Mouse (Mus musculus): Measurements from ENCODE around the gene Cpsf6.

Cpsf6 gene

GRCm38 (mm10) chr10:117385431-117385830 is 5.6 kb upstream of the Cpsf6 start:
- DNase-seq (ENCODE audit: low spot score in 2 of 2): no peak

DNA sequence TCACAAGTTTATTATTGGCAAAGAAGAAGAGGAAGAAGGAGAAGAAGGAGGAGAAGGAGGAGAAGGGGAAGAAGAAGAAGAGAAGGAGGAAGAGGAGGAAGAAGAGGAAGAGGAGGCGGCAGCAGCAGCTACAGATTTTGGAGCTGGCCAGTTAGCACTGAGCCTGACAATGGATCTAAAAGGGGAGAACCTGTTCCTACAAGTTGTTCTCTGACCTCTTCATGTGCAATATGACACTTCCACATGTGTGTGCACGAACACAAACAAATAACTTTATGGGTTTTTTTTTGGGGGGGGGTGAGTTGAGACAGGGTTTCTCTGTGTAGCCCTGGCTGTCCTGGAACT is 5.2 kb upstream of the Cpsf6 start:
- DNase-seq (ENCODE audit: low spot score in 2 of 2): no peak

DNA sequence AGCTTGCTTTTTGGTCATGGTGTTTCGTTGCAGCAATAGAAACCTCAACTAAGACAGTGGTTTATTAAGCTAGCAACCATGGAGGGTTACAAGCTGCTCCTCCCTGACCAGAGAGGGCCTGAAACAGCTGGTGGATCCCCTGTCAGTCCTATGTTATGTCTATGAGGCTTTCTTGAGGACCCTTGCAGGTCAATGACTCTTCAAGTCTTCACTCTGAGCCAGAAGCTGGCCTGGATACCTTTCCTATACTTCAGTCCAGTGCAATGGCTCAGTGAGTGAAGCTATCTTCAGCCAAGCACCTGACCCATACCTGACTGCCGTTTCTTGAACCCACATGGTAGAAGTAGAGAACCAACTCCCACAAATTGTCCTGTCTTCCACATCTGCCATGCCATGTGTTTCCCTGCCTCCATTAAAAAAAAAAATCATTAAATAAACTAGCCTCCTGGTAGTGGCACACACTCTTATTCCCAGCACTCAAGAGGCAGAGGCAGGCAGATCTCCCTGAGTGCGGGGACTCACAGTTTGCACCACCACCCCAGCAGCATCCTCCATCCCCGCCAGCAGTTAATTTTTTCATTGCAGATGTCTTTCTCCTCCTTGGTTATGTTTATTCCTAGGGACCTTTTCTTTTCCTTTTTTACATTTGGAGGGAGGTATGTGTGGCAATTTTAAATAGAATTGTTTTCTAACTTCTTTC is 4.7 kb upstream of the Cpsf6 start:
- DNase-seq (ENCODE audit: low spot score in 2 of 2): no peak

DNA sequence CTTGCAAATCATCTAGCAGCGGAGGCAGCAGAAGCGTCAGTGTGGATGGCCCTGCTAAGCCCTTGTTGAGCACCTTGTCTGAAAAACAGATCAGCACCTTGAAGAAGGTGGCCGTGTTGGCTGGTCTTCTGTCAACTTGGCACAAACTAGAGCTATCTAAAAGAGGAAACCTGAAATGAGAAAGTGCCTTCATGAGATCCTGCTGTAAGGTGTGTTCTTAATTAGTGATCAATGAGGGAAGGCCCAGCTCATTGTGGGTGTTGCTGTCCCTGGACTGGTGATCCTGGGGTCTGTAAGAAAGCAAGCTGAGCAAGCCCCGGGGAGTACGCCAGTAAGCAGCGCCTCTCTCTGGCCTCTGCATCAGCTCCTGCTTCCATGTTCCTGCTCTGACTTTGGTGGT is 4.1 kb upstream of the Cpsf6 start:
- DNase-seq (ENCODE audit: low spot score in 2 of 2): no peak

DNA sequence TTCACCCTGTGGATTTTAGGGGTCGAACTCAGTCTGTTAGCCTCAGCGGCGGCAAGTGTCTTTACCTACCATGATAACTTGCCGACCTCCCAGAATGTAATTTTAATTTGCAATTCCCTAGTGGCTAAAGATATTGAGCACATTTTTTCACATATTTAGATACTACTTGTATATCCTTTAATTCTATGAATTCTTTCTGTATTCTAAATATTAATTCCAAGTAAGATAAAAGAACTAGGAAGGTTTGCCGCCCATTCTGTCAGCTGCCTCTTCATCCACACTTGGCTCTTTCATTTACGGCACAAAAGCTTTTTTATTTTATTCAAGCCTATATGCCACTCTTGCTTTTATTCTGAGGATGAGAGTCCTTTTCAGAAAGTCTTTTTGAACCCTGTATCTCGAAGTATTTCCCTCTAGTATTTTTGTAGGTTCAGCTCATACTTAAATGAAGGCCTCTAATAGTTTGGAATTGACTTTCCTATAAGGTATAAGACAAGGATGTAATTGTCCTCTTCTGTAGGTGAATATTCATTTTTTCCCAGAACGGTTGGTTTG is 3.3 kb upstream of the Cpsf6 start:
- DNase-seq (ENCODE audit: low spot score in 2 of 2): no peak

DNA sequence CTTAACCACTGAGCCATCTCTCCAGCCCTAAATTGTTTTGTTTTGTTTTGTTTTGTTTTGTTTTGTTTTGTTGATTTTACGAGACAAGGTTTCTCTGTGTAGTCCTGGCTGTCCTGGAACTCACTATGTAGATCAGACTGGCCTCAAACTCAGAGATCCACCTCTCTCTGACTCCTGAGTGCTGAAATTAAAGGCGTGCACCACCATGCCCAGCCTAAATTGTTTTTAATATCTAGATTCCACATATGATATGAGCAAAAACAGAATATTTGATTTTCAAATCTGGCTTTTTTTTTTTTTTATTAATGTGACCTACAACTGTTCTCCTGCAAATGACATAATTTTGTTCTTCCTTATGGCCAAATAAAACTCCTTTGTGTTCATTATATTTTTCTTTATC is 2.3 kb upstream of the Cpsf6 start:
- no peak for DNase-seq (ENCODE audit: low spot score in 2 of 2)

- DNase-seq (ENCODE audit: low spot score in 2 of 2): no peak
Measured at GRCm38 (mm10) chr10:117380721-117381570, 1.1 kb upstream of the Cpsf6 start.

DNA sequence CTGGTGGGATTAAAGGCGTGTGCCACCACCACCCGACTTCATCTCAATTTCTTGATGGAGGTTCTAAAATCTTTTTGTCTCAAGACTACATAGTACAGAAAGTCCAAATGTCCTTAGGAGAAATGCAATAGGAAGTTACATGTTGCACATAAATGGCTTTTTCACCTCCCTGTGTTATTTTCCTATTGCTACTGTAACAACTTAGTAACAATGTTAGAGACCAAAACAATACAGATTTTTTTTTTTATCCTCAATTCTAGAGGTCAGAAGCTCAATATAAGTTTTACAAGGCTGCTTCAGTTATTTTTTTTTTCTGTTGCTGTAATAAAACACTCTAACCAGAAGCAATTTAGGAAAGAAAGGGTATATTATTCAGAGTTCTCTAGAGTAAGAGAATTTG is 374 bp downstream of the Cpsf6 start:
- DNase-seq (ENCODE audit: low spot score in 2 of 2): no peak

DNA sequence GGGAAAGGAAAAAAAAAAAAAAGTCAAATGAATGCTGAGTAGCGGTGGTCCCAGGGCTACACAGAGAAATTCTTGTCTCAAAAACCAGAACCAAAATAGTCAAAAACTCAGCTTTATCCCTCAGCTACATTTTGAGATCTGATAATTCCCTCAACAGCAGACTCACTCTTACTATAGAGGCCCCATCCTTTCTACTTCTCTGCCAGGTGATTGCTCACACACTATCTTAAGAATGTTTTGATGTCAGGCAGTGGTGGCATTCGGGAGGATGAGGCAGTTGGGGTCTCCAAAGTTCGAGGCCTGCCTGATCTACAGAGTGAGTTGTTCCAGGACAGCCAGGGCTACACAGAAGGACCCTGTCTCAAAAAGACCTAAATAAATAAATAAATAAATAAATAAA is 1.2 kb downstream of the Cpsf6 start:
- DNase-seq (ENCODE audit: low spot score in 2 of 2): no peak

- DNase-seq (ENCODE audit: low spot score in 2 of 2): no peak
Measured at GRCm38 (mm10) chr10:117378291-117378555, 1.6 kb downstream of the Cpsf6 start.

GRCm38 (mm10) chr10:117377431-117378290 is 2.2 kb downstream of the Cpsf6 start:
- DNase-seq (ENCODE audit: low spot score in 2 of 2): no peak

DNA sequence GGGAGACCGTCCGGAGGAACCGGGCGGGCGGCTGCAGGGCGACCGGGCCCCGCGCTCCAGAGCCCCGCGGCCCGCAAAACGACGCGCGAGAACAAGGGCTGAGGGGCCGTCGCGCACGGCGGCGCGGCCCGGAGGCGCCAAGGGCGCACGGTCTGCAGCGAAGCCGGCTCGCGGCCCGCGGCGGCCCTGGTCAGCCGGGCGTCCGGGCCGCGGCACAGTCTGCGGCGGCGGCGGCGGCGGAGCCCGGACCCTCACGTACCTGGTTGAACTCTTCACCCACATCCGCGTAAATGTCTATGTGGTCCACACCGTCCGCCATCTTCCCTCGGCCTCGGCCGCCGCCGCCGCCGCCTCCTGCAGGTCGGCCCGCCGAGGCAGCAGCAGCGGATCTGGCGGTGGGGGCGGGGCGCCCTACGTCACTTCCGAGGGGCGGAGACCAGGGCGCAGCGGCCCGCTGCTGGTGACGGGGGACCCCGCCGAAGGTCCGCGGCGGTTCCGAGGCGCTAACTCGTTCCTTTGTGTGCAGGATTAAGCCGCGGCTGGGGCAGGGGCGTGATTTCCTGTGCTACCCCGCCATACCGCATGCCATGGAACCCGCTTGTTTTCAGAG is 3.1 kb downstream of the Cpsf6 start:
- peak; percentile 86 to 95 for DNase-seq (ENCODE audit: low spot score in 2 of 2)

- DNase-seq (ENCODE audit: low spot score in 2 of 2): peak in 1 of 2 experiments; percentile 23
Measured at GRCm38 (mm10) chr10:117375841-117376579, 3.8 kb downstream of the Cpsf6 start.

- DNase-seq (ENCODE audit: low spot score in 2 of 2): no peak
Measured at GRCm38 (mm10) chr10:117375163-117375562, 4.7 kb downstream of the Cpsf6 start.

- DNase-seq (ENCODE audit: low spot score in 2 of 2): no peak
Measured at GRCm38 (mm10) chr10:117363106-117363505, 16.7 kb downstream of the Cpsf6 start.

GRCm38 (mm10) chr10:117358891-117359290 is 20.9 kb downstream of the Cpsf6 start:
- DNase-seq (ENCODE audit: low spot score in 2 of 2): no peak

DNA sequence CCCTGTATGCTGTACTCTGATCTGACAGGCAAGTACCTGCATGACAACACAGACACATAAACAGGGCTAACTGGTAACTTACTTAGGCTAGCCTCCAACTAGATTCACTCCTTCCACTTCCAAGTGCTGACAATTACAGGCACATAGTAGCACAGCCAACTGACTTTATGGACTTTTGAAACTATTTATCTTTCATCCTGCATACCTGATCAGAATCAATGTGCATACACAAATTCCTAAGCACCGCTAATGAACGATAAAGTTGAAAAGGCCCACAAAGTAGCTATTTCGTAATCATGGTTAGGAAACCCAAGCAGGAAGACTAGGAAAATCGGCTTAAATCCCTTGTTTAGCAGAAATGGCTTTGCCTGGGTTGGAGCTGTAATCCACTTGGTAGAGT is 36.8 kb downstream of the Cpsf6 start:
- DNase-seq (ENCODE audit: low spot score in 2 of 2): no peak

DNA sequence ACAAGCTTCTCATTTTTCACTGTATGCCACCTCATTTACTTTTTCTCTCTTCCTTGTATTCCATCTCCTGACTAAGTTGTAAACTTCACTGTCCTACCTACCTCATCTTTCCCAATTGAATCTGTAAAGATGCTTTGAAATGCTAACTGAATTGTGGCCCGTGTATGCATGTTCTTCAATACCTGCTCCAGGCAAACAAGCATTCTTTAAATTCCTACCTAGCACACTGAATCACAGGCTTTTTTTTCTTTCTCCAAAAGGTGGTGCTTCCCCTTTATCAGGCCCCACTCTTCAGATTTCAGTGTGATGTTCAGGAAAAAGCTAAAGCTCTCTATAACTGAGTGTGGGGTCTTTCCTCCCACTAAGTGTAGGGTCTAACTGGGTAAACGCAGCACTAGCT is 37.4 kb downstream of the Cpsf6 start:
- DNase-seq (ENCODE audit: low spot score in 2 of 2): peak in 1 of 2 experiments; percentile 1

GRCm38 (mm10) chr10:117341029-117341428 is 38.8 kb downstream of the Cpsf6 start:
- peak in 1 of 2 experiments; percentile 3 for DNase-seq (ENCODE audit: low spot score in 2 of 2)

- DNase-seq (ENCODE audit: low spot score in 2 of 2): peak in 1 of 2 experiments; percentile 2
Measured at GRCm38 (mm10) chr10:117339241-117339640, 40.6 kb downstream of the Cpsf6 start.

GRCm38 (mm10) chr10:117337946-117338345 is 41.9 kb downstream of the Cpsf6 start:
- DNase-seq (ENCODE audit: low spot score in 2 of 2): no peak
